Mouse (Mus musculus): ENCODE results near the gene Gpr179.

- TF ChIP-seq CTCF (IDR thresholded peaks at IDR 0.05; ENCODE audit: low read depth, low read length) (no peak), POLR2A (IDR thresholded peaks at IDR 0.05; ENCODE audit: extremely low read depth, insufficient read depth, low read length) (no peak)
These were observed at the start of gene Gpr179 for GRCm38 (mm10) chr11:97352027-97352684.
